Mouse (Mus musculus): ENCODE results near the gene Cox4i1.
"Not testable (repeated sequence)": the region's sequence is repeated elsewhere in the genome, so short reads cannot be mapped to it uniquely, and the experiment has no call there.

Cox4i1 gene

DNA sequence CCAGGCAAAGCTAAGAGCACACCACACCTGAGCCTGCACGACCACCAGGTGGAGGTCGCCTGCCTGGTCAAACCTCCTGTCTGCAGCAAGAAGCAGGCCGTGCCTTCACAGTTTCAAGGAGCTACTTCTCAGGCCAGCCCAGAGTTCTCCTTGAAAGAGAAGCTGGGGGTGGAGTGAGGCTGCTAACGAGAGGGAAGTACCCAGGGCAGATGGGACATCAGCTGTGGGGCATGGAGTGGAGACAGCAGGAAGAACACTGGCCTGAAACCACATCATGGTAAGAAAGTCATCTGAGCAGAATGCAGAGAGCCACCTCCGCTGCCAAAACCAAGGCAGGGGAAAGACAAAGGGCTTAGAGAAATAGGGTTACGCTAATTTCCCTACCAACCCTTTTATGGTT is 3.5 kb upstream of the Cox4i1 start:
- no peak for DNase-seq (ENCODE audit: low read depth, low spot score)

- DNase-seq (ENCODE audit: low read depth, low spot score) = no peak
These were observed 2.1 kb upstream of the Cox4i1 start for GRCm38 (mm10) chr8:120665726-120666455.

DNA sequence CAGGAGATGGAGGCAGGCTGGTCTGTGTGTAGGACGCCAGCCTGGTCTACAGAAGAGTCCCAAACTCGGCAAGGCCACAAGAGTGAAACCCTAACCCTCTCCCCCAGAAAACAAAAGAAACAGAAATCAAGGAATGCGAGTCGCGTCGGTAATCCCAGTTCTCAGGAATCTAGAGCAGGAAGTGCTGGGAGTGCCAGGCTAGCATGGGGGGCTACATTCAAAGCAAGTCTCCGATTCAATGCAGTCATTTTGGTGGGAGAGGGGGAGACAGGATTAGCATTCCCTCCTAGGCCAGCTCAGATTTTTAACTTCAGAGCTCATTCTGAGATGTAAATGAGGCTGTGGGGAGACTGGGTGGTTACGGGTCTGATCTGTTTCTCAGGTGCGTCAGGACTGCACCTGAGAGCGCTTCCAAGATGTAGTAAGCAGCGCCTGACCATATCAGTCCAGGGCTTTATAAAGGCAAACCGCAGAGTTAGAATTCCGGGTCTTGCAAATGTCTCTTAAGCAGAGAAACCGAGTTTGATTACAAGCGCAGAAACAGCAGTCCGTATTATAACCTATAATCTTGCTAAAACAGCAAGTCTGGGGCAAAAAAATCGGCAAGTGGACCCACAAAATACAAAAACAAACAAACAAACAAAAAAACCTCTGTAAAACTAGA is 1.1 kb upstream of the Cox4i1 start:
- no peak for DNase-seq (ENCODE audit: low read depth, low spot score)

DNA sequence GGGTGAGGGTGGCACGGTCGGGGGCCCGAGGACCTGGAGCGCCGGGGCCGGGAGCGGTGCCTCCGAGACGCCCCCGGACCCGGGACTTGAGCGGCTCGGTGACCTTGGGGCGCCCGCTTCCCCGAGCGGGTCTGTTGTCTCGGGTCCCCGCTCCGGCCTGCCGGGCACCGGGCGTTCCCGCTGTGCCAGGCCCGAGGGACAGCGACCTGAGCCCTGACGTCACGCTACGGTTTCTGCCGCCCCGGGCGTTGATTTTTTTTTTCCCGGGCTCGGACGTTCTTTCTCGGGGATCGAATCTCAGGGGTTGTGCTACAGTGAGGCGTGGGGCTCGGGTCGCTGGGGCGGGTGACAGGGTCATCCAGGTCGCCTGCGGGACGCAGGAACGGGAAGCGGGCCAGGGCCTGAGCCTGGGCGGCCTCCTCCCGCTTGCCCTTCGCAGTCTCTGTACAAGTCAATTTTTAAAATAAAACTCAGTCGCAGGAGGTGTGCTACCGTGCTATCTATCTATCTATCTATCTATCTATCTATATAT is 418 bp downstream of the Cox4i1 start, which contains the start of gene Emc8:
Emc8 (minus strand) TSS at position 200 of the 532 bp plus-strand sequence.
- DNase-seq (ENCODE audit: low read depth, low spot score) = no peak

DNA sequence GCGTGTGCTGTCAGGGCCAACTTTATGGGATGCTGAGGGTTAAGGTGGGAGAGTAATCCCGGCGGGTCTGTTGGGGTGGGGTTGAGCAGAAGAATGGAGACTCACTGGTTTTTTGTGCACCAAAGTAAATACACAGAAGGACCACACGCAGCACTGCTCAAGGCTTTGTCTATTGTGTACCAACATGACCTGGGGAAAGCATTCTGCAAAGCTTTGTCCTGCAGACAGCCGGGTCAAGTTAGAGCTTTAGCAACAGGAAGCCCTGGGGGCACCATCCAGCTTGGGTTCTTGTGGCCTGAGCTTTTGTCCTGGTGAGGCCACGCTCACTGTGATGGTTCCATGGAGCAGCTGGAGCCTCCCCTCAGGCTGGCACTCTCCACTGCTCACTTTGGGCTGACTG is 3.8 kb downstream of the Cox4i1 start:
- no peak for DNase-seq (ENCODE audit: low read depth, low spot score)

GRCm38 (mm10) chr8:120672626-120673229 is 4.7 kb downstream of the Cox4i1 start:
- no peak for DNase-seq (ENCODE audit: low read depth, low spot score)

- no peak for DNase-seq (ENCODE audit: low read depth, low spot score)
These were observed 5.3 kb downstream of the Cox4i1 start for GRCm38 (mm10) chr8:120673298-120673697.

DNA sequence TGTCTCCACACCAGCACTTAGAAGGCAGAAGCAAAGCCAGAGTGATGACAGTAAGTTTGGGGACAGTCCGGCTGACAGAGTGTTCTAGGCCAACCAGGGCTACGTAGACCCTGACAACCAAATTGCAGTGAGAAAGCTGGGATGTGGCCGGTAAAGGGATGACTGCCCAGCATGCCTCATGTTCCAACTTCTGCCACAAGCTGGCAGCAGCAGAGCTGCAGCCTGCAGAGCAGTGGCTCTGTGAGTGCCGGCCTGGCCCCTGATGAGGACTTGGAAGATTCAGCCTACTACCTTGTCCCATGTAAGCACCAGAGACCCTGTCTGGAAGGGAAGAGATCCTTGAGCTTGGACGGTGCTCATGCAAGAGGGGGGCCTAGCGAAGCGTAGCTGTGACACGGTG is 7.7 kb downstream of the Cox4i1 start:
- DNase-seq (ENCODE audit: low read depth, low spot score) = no peak

DNA sequence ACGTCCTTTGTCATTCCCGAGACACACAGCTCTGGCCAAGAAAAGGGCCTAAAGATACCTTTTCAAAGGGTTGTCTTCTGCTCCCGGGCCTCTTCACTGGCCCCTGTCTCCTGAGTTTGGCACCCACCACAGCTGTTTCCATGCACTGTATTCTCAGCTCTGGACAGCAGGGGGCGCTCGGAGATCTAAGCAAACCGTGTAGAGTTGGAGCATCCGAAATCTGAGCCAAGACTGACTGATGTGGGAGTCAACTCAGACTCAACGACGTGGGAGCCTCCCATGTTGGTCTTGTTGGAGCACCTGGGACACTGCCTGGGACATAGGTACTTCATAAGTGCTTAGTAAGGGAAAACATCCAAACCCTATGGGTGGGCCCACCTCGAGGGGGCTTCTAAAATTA is 10.4 kb downstream of the Cox4i1 start:
- DNase-seq (ENCODE audit: low read depth, low spot score) = peak; percentile 36

GRCm38 (mm10) chr8:120679629-120680387 is 11.8 kb downstream of the Cox4i1 start:
- no peak for DNase-seq (ENCODE audit: low read depth, low spot score)

- not testable (repeated sequence) for DNase-seq (ENCODE audit: low read depth, low spot score)
These were observed 12.4 kb downstream of the Cox4i1 start for GRCm38 (mm10) chr8:120680405-120680804.

DNA sequence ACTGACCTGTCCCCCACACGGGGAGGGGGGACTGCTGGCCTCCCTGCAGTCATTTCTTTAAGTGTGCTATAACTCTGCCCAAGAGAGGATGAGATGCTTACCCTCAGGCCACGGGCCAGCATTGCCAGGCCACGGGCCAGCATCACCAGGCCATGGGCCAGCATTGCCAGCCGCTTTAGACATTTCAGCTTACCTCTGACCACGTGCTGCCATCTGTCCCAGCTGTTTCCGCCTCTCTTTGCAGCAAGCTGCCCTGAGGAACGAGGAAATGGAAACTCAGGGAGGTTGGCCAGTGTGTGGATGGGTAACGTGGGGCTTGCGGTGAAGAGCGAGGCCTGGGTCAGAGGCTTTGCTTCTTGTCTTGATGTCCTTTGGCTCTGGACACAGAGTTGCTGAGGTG is 13.1 kb downstream of the Cox4i1 start:
- no peak for DNase-seq (ENCODE audit: low read depth, low spot score)

- DNase-seq (ENCODE audit: low read depth, low spot score) = peak; percentile 8
These were observed 15.6 kb downstream of the Cox4i1 start for GRCm38 (mm10) chr8:120683602-120684001.

- no peak for DNase-seq (ENCODE audit: low read depth, low spot score)
These were observed 16.1 kb downstream of the Cox4i1 start for GRCm38 (mm10) chr8:120684082-120684481.

- no peak for DNase-seq (ENCODE audit: low read depth, low spot score)
These were observed 17.1 kb downstream of the Cox4i1 start for GRCm38 (mm10) chr8:120685097-120685496.

GRCm38 (mm10) chr8:120685591-120685990 is 17.6 kb downstream of the Cox4i1 start:
- no peak for DNase-seq (ENCODE audit: low read depth, low spot score)

- no peak for DNase-seq (ENCODE audit: low read depth, low spot score)
These were observed 18.0 kb downstream of the Cox4i1 start for GRCm38 (mm10) chr8:120686051-120686450.

- no peak for DNase-seq (ENCODE audit: low read depth, low spot score)
These were observed 18.6 kb downstream of the Cox4i1 start for GRCm38 (mm10) chr8:120686576-120686975.

DNA sequence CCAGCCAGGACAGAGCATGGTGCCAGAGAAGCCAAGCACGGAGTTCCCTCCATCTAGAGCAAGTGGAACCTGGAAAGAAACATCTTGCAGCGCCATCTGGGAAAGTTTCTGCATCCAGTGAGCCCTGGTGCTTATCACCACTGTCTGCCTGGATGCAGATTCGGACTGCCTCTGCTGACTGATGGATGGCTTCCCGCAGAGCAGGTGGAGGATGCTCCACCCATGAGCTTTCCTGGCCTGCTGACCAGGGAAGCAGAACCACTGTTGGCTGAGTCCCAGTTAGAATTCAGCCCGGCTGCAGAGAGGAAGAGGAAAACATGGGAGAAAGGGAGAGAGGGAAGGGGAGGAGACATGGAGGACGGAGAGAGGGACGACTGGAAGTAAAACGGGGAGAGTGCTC is 19.8 kb downstream of the Cox4i1 start:
- DNase-seq (ENCODE audit: low read depth, low spot score) = no peak

GRCm38 (mm10) chr8:120688511-120688910 is 20.5 kb downstream of the Cox4i1 start:
- no peak for DNase-seq (ENCODE audit: low read depth, low spot score)

- no peak for DNase-seq (ENCODE audit: low read depth, low spot score)
These were observed 24.9 kb downstream of the Cox4i1 start for GRCm38 (mm10) chr8:120692934-120693333.

Measured in retina, adult 2 months (tissue).